Mouse (Mus musculus) testis, postnatal 14 days (tissue): Measurements from ENCODE around the gene Pemt.

Experiments used
- DNase-seq: peaks from one replicate; pipeline ENCODE4 v3.0.0; 2021; ENCODE audit warnings: low spot score

The Pemt gene

GRCm38 (mm10) chr11:60056520-60056919 is 10.2 kb upstream of the Pemt start:
- no peak for DNase-seq

GRCm38 (mm10) chr11:60048841-60049240 is 2.6 kb upstream of the Pemt start:
- no peak for DNase-seq

- DNase-seq = no peak
These were observed 622 bp downstream of the Pemt start for GRCm38 (mm10) chr11:60045676-60046057.

- no peak for DNase-seq
These were observed 1.5 kb downstream of the Pemt start for GRCm38 (mm10) chr11:60044777-60045176.

GRCm38 (mm10) chr11:60042277-60042676 is 4.0 kb downstream of the Pemt start:
- DNase-seq = no peak

GRCm38 (mm10) chr11:60036537-60037220 is 9.6 kb downstream of the Pemt start:
- DNase-seq = no peak

- no peak for DNase-seq
These were observed 11.3 kb downstream of the Pemt start for GRCm38 (mm10) chr11:60034911-60035400.

- DNase-seq = no peak
These were observed 12.0 kb downstream of the Pemt start for GRCm38 (mm10) chr11:60034293-60034692.

GRCm38 (mm10) chr11:60032586-60033430 is 13.5 kb downstream of the Pemt start:
- no peak for DNase-seq

- peak; percentile 42 for DNase-seq
These were observed 15.4 kb downstream of the Pemt start for GRCm38 (mm10) chr11:60030747-60031331.

- DNase-seq = no peak
These were observed 16.3 kb downstream of the Pemt start for GRCm38 (mm10) chr11:60029976-60030375.

- DNase-seq = no peak
These were observed 18.1 kb downstream of the Pemt start for GRCm38 (mm10) chr11:60027913-60028875.

GRCm38 (mm10) chr11:60027272-60027671 is 19.0 kb downstream of the Pemt start:
- DNase-seq = peak; percentile 61

- DNase-seq = no peak
These were observed 20.1 kb downstream of the Pemt start for GRCm38 (mm10) chr11:60026166-60026565.

GRCm38 (mm10) chr11:60021201-60021600 is 25.1 kb downstream of the Pemt start:
- no peak for DNase-seq

GRCm38 (mm10) chr11:60016726-60017125 is 29.6 kb downstream of the Pemt start:
- no peak for DNase-seq

GRCm38 (mm10) chr11:60011516-60011915 is 34.8 kb downstream of the Pemt start:
- no peak for DNase-seq

GRCm38 (mm10) chr11:60009451-60009850 is 36.8 kb downstream of the Pemt start:
- no peak for DNase-seq

- DNase-seq = no peak
These were observed 40.4 kb downstream of the Pemt start for GRCm38 (mm10) chr11:60005866-60006265.

GRCm38 (mm10) chr11:60004716-60005115 is 41.6 kb downstream of the Pemt start:
- DNase-seq = no peak

- peak; percentile 29 for DNase-seq
These were observed 42.5 kb downstream of the Pemt start for GRCm38 (mm10) chr11:60003811-60004210.
